In the genomic region with DNA sequence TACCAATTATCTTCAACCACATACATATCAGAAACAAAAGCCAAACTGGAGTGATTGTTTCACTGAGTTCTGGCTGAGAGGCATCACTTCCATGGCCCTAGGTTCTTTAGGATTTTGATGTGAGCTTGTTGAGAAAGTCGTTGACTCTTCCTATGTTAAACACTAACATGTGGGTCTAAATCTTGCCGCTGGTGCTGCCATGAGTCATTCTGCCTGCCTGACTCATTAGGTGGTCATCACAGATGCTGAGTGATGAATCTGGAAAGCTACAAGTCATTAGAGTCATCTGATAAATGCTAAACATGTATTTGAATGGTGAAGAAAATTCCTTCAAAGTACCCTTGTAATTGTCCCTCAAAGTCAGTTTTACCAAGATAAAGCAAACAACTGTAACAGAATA, we compare ENCODE assay signal across 29 mouse cellular contexts.
DNase-seq lines count a peak whose midpoint lies in the region; TF ChIP-seq lines count a peak whose summit lies in the region.
"Had no signal": no experiment of that assay in that cellular context is flagged by ENCODE, and none has a peak within 500 bp of the region (broad histone marks: within the 10 kb centered on the region; RNA-seq: fewer than 3 reads in every experiment).

No protein-coding gene starts in this region.

- no peak overlapping the region for H3ac ChIP-seq in C2C12 (ENCODE audit: control insufficient read depth, insufficient read length, low read depth)

- no peaks in the 10 kb centered on the region for H3K27me3 ChIP-seq in C2C12 (ENCODE audit: control insufficient read depth, insufficient read depth, insufficient read length)
- H3K27me3 ChIP-seq: embryonic facial prominence, embryonic 13.5 days; forebrain, embryonic 12.5 days; forebrain, embryonic 15.5 days; heart, embryonic 12.5 days; heart, embryonic 15.5 days; hindbrain, embryonic 13.5 days; intestine, embryonic 15.5 days; Patski had no signal

- DNase-seq in adrenal gland, postnatal 25 days: peak; percentile 17
- DNase-seq in adrenal gland, adult 8-10 months: no peak
- DNase-seq in brain, adult 2 months (ENCODE audit: low read depth, low spot score): peak; percentile 20
- no peak for DNase-seq in urinary bladder, postnatal 10 days (ENCODE audit: low spot score)
- DNase-seq in frontal cortex, postnatal 14 days (ENCODE audit: low spot score in 2 of 2): no peak
- no peak for DNase-seq in kidney, postnatal 4 days
- DNase-seq: B cell, adult 2 months; cerebellum, adult 11-12 months; cerebellum, adult 8-10 months; cerebellum, postnatal 10 days; cerebellum, postnatal 36 days; embryo, embryonic 11 days; gastrocnemius, postnatal 14 days; heart, adult 11 months; heart, postnatal 10 days; heart, postnatal 36 days; kidney, adult 11 months had no signal

- H3K36me3 ChIP-seq in C2C12 (ENCODE audit: control insufficient read depth, insufficient read depth): no peaks in the 10 kb centered on the region
- H3K36me3 ChIP-seq: embryonic facial prominence, embryonic 10.5 days; embryonic facial prominence, embryonic 13.5 days; forebrain, embryonic 12.5 days; forebrain, embryonic 15.5 days; heart, embryonic 12.5 days; heart, embryonic 15.5 days; hindbrain, embryonic 10.5 days; hindbrain, embryonic 13.5 days; intestine, embryonic 15.5 days had no signal

- H3K79me2 ChIP-seq in C2C12 (ENCODE audit: control insufficient read depth, insufficient read depth): no peaks in the 10 kb centered on the region

- no peak for TF ChIP-seq CTCF in C2C12 (IDR thresholded peaks at IDR 0.05; ENCODE audit: control insufficient read depth, insufficient read depth, insufficient read length)

- H3K4me3 ChIP-seq in C2C12 (ENCODE audit: insufficient read depth, poor library complexity, severe bottlenecking): no peak overlapping the region
- H3K4me3 ChIP-seq: embryonic facial prominence, embryonic 10.5 days; embryonic facial prominence, embryonic 13.5 days; erythroblast, embryonic 14.5 days; forebrain, embryonic 12.5 days; forebrain, embryonic 15.5 days; heart, embryonic 12.5 days; heart, embryonic 15.5 days; hindbrain, embryonic 10.5 days; hindbrain, embryonic 13.5 days; intestine, embryonic 15.5 days had no signal

- no peaks in the 10 kb centered on the region for H3K79me3 ChIP-seq in C2C12 (ENCODE audit: low read depth)

TF ChIP-seq in C2C12, 6 proteins besides CTCF, POLR2A, EP300 and RAD21:
- TF ChIP-seq FOSL1 (IDR thresholded peaks at IDR 0.05; ENCODE audit: insufficient read depth, low read length, poor library complexity, severe bottlenecking) (peak; percentile 100), USF1 (IDR thresholded peaks at IDR 0.05; ENCODE audit: low read depth) (no peak), MAX (IDR thresholded peaks at IDR 0.05) (peak; percentile 54), MYOD1 (IDR thresholded peaks at IDR 0.05; ENCODE audit: control insufficient read depth, insufficient read length, low read depth) (peak; percentile 61), CEBPB (IDR thresholded peaks at IDR 0.05; ENCODE audit: low read depth) (no peak)

Comparison
In these comparisons a context has a peak if more than half of its experiments do, and no peak if none do; other contexts are left out.
1. DNase-seq: peak in adrenal gland, postnatal 25 days (single experiment) and brain, adult 2 months (single experiment); none in adrenal gland, adult 8-10 months (single experiment), urinary bladder, postnatal 10 days (single experiment), frontal cortex, postnatal 14 days (0 of 2) and kidney, postnatal 4 days (0 of 2).